Mouse (Mus musculus): ENCODE measurements at regions not wholly inside any gene's neighbourhood (a gene's known extent, or its start where the extent isn't known, plus 50 kb on each side); places are given as distances from the start of the nearest gene placed in this dataset.

GRCm38 (mm10) chr3:52790942-52791341, 226.1 kb downstream of the Cog6 start:
- no peak for TF ChIP-seq CTCF (IDR thresholded peaks at IDR 0.05; ENCODE audit: insufficient read depth, low read depth, low read length)
- TF ChIP-seq POLR2A (IDR thresholded peaks at IDR 0.05; ENCODE audit: insufficient read depth, low read depth, low read length): no peak

Data from olfactory bulb, adult 2 months (tissue).